Mouse (Mus musculus) cortical plate, adult 2 months (tissue): ENCODE data around the gene Eml2. TPM values are rescaled to one million over a fixed set of nuclear protein-coding genes. Genes with fewer than 3 reads are reported as not detected.
A peak's percentile ranks its signal among the peaks of the same experiment; 100 is the strongest.

ENCODE experiments used
- H3K27ac ChIP-seq: fragments of 200-500 bp; 2 replicates; pipeline ENCODE4 v1.5.1; 2012; ENCODE audit warnings: low read length, control low read depth, inconsistent platforms; ENCODE audit not compliant: insufficient read depth
- H3K4me1 ChIP-seq: fragments of 200-500 bp; 2 replicates; pipeline ENCODE4 v1.6.1; 2011; ENCODE audit warnings: low read length; ENCODE audit not compliant: control insufficient read depth, insufficient read depth
- H3K4me3 ChIP-seq: fragments of 200-500 bp; 2 replicates; pipeline ENCODE4 v1.5.1; 2011; ENCODE audit warnings: mild to moderate bottlenecking, low read length, control low read depth; ENCODE audit not compliant: insufficient read depth
- CTCF ChIP-seq: fragments of 200-500 bp; IDR thresholded peaks from 2 replicates; pipeline ENCODE4 v1.5.1; 2011; ENCODE audit warnings: mild to moderate bottlenecking, control low read depth, low read length; ENCODE audit not compliant: insufficient read depth; ENCODE audit errors: extremely low read depth
- POLR2A ChIP-seq: fragments of 200-500 bp; IDR thresholded peaks from 2 replicates; pipeline ENCODE4 v1.6.1; 2011; ENCODE audit warnings: mild to moderate bottlenecking, low read length, control low read depth; ENCODE audit not compliant: insufficient read depth; ENCODE audit errors: extremely low read depth
- polyA plus RNA-seq: library from polyadenylated mRNA; depleted of rRNA; stranded (reverse); fragments of >200 nt; gene quantifications from 2 replicates; pipeline ENCODE4 v1.2.3, GENCODE M21; 2012

Gene Eml2
- polyA plus RNA-seq, 1 experiment: 156 TPM

- no peak overlapping the region for H3K27ac ChIP-seq
- no peak overlapping the region for H3K4me3 ChIP-seq
- H3K4me1 ChIP-seq: no peaks in the 10 kb centered on the region
- no peak for TF ChIP-seq POLR2A
- no peak for TF ChIP-seq CTCF
Measured at GRCm38 (mm10) chr7:19224933-19225332, 48.7 kb downstream of the Eml2 start.

GRCm38 (mm10) chr7:19226817-19227797 is 50.9 kb downstream of the Eml2 start:
- Histone ChIP-seq H3K4me3 (peak overlapping the region; percentile 90), H3K27ac (peak overlapping the region; percentile 81), H3K4me1 (no peaks in the 10 kb centered on the region)
- no peak for TF ChIP-seq CTCF
- peak; percentile 10; the same call in 1 of the 2 replicates for TF ChIP-seq POLR2A

GRCm38 (mm10) chr7:19227883-19228792 is 51.9 kb downstream of the Eml2 start, which contains the start of gene Opa3:
TSS of gene Opa3 (plus strand) at chr7:19228334.
- Histone ChIP-seq H3K4me1 (no peaks in the 10 kb centered on the region), H3K4me3 (peak within 1 kb of the TSS; percentile 90), H3K27ac (peak within 1 kb of the TSS; percentile 97)
- TF ChIP-seq POLR2A (peak; percentile 93), CTCF (peak; percentile 37)

GRCm38 (mm10) chr7:19228793-19229148 is 52.5 kb downstream of the Eml2 start:
- TF ChIP-seq CTCF: no peak
- peak; percentile 59 for TF ChIP-seq POLR2A
- Histone ChIP-seq H3K4me3 (peak overlapping the region; percentile 90), H3K4me1 (no peaks in the 10 kb centered on the region), H3K27ac (no peak overlapping the region)

- H3K4me3 ChIP-seq: peak overlapping the region; percentile 90
- no peaks in the 10 kb centered on the region for H3K4me1 ChIP-seq
- no peak for TF ChIP-seq CTCF
- no peak for TF ChIP-seq POLR2A
- no peak overlapping the region for H3K27ac ChIP-seq
Measured at GRCm38 (mm10) chr7:19229404-19229803, 53.2 kb downstream of the Eml2 start.

- no peak for TF ChIP-seq POLR2A
- TF ChIP-seq CTCF: no peak
- no peaks in the 10 kb centered on the region for H3K4me1 ChIP-seq
- H3K27ac ChIP-seq: no peak overlapping the region
Measured at GRCm38 (mm10) chr7:19230041-19230580, 53.9 kb downstream of the Eml2 start.

GRCm38 (mm10) chr7:19230899-19231298 is 54.7 kb downstream of the Eml2 start:
- Histone ChIP-seq H3K4me3 (no peak overlapping the region), H3K27ac (no peak overlapping the region), H3K4me1 (no peaks in the 10 kb centered on the region)
- TF ChIP-seq CTCF: no peak
- TF ChIP-seq POLR2A: no peak

More at GRCm38 (mm10) chr7:19230041-19230580, 53.9 kb downstream of the Eml2 start:
- H3K4me3 ChIP-seq: no peak overlapping the region

- TF ChIP-seq CTCF: no peak
- no peak for TF ChIP-seq POLR2A
- H3K4me3 ChIP-seq: no peak overlapping the region
- H3K27ac ChIP-seq: no peak overlapping the region
- no peaks in the 10 kb centered on the region for H3K4me1 ChIP-seq
Measured at GRCm38 (mm10) chr7:19231849-19232248, 55.6 kb downstream of the Eml2 start.

- Histone ChIP-seq H3K4me3 (no peak overlapping the region), H3K27ac (no peak overlapping the region), H3K4me1 (no peaks in the 10 kb centered on the region)
- TF ChIP-seq CTCF (no peak), POLR2A (no peak)
Measured at GRCm38 (mm10) chr7:19234652-19235051, 58.4 kb downstream of the Eml2 start.
